Mouse (Mus musculus) olfactory bulb, adult 2 months (tissue): ENCODE results near the gene Pcbp1. TPM values are rescaled to one million over a fixed set of nuclear protein-coding genes. Genes with fewer than 3 reads are reported as not detected.

Source experiments
- H3K27ac ChIP-seq: fragments of 200-500 bp; 2 replicates; pipeline ENCODE4 v1.5.1; 2012; ENCODE audit warnings: low read depth, low read length; ENCODE audit not compliant: insufficient read depth
- H3K4me1 ChIP-seq: fragments of 200-500 bp; 2 replicates; pipeline ENCODE4 v1.6.1; 2012; ENCODE audit warnings: low read length; ENCODE audit not compliant: control insufficient read depth, insufficient read depth
- H3K4me3 ChIP-seq: fragments of 200-500 bp; 2 replicates; pipeline ENCODE4 v1.5.1; 2012; ENCODE audit warnings: mild to moderate bottlenecking, low read depth, low read length, moderate library complexity; ENCODE audit not compliant: insufficient read depth
- CTCF ChIP-seq: fragments of 200-500 bp; IDR thresholded peaks from 2 replicates; pipeline ENCODE4 v1.5.1; 2012; ENCODE audit warnings: low read depth, mild to moderate bottlenecking, low read length, moderate library complexity; ENCODE audit not compliant: insufficient read depth
- POLR2A ChIP-seq: fragments of 200-500 bp; IDR thresholded peaks from 2 replicates; pipeline ENCODE4 v1.6.1; 2012; ENCODE audit warnings: mild to moderate bottlenecking, low read depth, low read length, moderate library complexity; ENCODE audit not compliant: insufficient read depth
- WGBS: fragments of 180-500 bp; shearing (Covaris S2); methylation state at CpG from one replicate; pipeline ENCODE4 v1.1.7; 2018; 5-methylcytosine and 5-hydroxymethylcytosine counted together
- polyA plus RNA-seq: library from polyadenylated mRNA; stranded (reverse); fragments of >200 nt; gene quantifications from 2 replicates; pipeline ENCODE4 v1.2.4, GENCODE M21; 2012; ENCODE audit warnings: low replicate concordance; ENCODE audit not compliant: missing spikeins, insufficient read depth, insufficient read length

Gene Pcbp1
- polyA plus RNA-seq, 1 experiment = not detected

DNA sequence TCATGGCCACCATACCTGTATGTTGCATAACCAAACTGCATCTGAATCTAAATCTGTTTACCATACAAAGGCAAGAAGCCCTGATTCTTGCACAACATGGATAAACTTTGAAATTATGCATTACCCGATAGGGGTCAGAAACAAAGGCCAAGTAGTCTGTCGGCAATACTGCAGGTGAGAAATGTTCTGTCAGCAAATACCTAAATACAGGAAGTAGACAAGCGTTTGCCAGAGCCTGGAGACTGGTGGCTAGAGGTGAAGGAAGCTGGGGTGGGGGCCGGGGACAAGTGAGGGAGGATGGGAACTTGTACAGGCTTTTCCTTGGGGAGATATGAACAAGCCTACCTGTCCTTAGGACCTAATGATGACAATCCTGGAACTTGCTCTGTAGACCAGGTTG lies 15.1 kb downstream of the Pcbp1 start:
- WGBS = 94% methylated on average over 4 of the region's 4 CpGs
- H3K27ac ChIP-seq = no peak overlapping the region
- no peak for TF ChIP-seq CTCF
- TF ChIP-seq POLR2A = no peak
- no peaks in the 10 kb centered on the region for H3K4me1 ChIP-seq
- no peak overlapping the region for H3K4me3 ChIP-seq

DNA sequence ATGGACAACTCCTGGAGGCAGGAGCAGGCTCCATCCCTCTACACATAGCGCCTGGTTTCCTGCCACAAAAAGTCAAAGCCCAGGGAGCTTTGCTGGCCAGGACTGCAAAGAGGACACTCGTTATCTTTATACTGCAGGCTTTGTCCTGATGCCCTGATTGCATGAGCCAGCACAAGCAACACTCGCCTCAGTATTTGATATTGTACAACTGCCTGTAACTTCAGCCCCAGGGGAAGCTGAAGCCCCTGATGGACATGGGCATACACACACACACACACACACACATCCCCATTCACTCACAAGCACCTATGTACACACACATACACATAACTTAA lies 16.3 kb downstream of the Pcbp1 start:
- TF ChIP-seq POLR2A (no peak), CTCF (no peak)
- H3K4me3 ChIP-seq = no peak overlapping the region
- no peaks in the 10 kb centered on the region for H3K4me1 ChIP-seq
- 62% methylated on average over 3 of the region's 3 CpGs for WGBS
- H3K27ac ChIP-seq = no peak overlapping the region

DNA sequence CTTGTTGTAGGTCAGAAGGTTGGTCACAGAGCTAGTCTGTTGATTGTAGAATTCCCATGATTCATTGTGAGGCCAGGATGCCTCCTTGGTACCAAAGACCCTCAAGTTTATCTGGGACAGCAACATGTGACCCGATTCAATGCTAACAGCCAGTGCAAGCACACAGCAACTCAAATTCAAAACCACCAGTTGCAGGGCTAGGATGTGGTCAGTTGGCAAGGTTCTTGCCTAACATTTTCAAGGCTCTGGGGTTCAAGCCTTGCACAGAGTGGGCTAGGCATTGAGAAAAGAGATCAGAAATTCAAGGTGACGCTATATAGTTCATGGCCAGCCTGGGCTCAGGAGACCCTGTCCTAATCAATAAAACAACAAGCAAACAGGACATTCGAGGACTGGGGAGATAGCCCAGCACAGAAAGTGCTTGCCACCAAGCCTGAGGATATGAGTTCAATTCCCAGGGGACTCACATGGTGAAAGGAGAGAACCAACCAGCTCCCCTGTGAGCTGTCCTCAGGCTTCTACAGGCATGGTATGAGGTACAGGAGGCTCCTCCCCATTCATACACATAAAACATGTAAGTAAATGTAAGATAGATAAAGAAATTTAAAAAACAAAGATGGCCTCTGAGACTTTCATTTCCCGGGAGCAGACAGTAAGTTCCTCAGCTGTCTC lies 16.8 kb downstream of the Pcbp1 start:
- Histone ChIP-seq H3K4me1 (no peaks in the 10 kb centered on the region), H3K27ac (no peak overlapping the region), H3K4me3 (no peak overlapping the region)
- 89% methylated on average over 4 of the region's 4 CpGs for WGBS
- TF ChIP-seq CTCF (no peak), POLR2A (no peak)

DNA sequence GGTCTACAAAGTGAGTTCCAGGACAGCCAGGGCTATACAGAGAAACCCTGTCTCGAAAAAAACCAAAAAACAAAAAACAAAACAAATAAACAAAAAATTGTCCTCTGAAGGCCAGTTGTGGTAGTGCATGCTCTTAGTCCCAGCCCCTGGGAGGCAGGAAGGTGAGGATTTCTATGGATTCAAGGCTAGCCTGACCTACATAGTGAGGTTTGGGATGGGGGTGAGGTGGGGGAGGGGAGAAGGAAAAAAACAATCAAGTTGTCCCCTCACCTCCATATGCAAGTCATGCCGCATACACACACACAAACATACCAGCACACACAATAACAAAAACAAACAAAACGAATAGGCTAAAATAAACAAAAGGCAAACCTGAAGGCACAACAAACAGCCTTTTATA lies 17.4 kb downstream of the Pcbp1 start:
- no peak overlapping the region for H3K27ac ChIP-seq
- H3K4me3 ChIP-seq = no peak overlapping the region

DNA sequence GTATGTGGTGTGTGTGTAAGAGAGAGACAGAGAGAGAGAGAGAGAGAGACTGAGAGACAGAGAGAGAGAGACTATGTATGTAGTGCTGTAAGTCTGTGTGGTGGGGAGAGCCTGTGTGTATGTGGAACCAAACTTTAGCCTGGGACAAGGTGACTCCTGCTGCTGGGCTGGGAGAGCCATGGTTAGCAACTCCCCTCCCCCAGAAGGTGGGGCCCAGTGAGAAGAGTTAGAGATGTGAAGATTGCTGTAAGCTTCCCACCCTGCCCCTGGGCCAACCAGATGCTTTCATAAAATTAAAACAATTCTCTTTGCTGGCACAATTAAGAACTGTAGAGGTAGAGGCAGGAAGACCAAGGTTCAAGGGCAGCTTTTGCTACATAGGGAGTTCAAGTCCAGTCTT lies 19.0 kb downstream of the Pcbp1 start:
- Histone ChIP-seq H3K4me3 (no peak overlapping the region), H3K27ac (no peak overlapping the region), H3K4me1 (no peaks in the 10 kb centered on the region)
- TF ChIP-seq CTCF = no peak
- no peak for TF ChIP-seq POLR2A

More for the DNA sequence above, 17.4 kb downstream of the Pcbp1 start:
- WGBS = 90% methylated on average over 3 of the region's 3 CpGs
- no peaks in the 10 kb centered on the region for H3K4me1 ChIP-seq
- no peak for TF ChIP-seq CTCF

DNA sequence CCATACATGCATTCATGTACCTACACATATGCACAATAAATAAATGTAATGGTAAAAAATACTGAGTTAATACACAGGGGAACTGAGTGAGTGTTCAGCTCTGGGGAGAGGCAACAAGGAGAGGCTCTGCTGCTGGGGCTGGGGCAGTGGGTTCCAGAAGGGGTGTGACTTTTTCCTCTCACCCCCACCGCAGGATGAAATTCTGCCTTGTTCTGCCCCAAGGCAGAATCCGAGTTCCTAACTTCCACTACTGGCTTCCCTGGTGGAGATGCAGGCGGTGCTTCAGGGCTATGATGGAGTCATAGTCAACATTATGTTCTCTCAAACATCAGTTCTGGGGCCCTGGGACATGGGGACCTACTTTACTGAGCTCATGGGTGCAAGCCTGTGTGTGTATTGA lies 19.8 kb downstream of the Pcbp1 start:
- Histone ChIP-seq H3K4me3 (no peak overlapping the region), H3K4me1 (no peaks in the 10 kb centered on the region), H3K27ac (no peak overlapping the region)
- 86% methylated on average over 3 of the region's 3 CpGs for WGBS
- TF ChIP-seq POLR2A (no peak), CTCF (no peak)

DNA sequence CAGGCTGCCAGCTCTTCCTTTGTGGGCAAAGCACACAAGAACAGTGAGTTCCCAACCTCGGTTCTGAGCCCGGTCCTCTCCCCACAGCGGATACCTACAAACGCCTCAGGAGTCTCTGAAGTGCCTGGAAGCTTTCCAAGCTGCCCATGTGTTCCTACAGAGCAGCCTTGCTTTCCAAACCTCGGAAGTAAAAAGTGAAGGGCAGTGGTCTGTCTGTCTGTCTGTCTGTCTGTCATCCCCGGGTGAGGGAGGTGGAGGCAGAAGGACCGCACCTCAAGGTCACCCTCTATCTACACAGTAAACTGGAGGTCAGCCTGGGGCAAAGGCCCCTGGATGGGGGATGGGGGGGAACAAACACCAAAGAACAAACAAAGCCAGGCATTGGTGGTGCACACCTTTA lies 20.4 kb downstream of the Pcbp1 start:
- no peak overlapping the region for H3K4me3 ChIP-seq
- no peak for TF ChIP-seq POLR2A
- no peak overlapping the region for H3K27ac ChIP-seq
- 69% methylated on average over 7 of the region's 7 CpGs for WGBS
- H3K4me1 ChIP-seq = no peaks in the 10 kb centered on the region

DNA sequence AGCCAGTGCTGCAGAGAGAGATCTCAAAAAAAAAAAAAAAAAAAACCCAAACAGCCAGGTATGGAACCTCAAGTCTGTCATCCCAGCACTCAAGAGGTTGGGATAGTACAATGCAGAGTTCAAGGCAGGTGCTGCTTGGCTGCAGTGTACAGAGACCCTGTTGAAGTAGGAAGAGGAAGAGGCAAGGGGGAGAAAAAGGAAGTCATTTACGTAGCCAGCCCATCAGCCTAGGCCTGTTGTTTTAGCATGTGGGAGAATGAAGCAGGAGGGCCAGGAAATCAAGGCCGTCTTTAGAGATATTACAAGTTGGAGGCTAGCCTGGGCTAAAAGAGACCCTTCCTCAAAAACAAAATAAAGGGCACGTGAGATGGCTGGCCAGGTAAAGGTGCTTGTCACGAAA lies 22.6 kb downstream of the Pcbp1 start:
- Histone ChIP-seq H3K4me3 (no peak overlapping the region), H3K27ac (no peak overlapping the region), H3K4me1 (peaks cover 6% of the 10 kb centered on the region; the same call in 1 of the 2 replicates)
- TF ChIP-seq POLR2A = no peak
- TF ChIP-seq CTCF = no peak
- 97% methylated on average over 4 of the region's 4 CpGs for WGBS

DNA sequence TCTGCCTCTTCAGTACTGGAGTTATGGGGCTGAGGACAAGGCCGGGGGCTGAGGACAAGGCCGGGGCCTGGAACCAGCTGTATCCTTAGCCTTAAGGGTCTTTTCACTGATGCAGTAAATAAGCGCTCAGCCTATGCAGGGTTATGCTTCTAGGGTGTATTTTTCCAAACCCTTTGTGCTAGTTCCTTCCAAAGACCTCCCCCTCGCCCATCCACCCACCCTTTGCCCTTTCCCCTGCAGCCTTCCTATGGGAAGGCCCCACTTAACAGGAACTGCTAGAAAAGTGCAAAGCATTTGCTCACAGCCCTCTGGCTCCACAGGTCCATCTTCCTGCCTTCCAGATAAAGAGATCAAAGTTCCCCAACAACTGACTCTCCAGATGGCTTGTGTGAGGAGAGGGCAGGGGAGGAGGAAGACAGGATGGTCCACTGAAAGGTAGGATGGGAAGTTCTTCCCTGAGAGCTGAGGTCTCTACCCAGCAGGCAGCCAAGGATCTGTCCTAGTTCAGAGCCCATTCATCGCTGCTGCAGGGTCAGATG lies 26.5 kb downstream of the Pcbp1 start:
- TF ChIP-seq CTCF = no peak
- no peak for TF ChIP-seq POLR2A
- no peak overlapping the region for H3K27ac ChIP-seq
- H3K4me3 ChIP-seq = no peak overlapping the region
- 72% methylated on average over 5 of the region's 5 CpGs for WGBS
- peaks cover 6% of the 10 kb centered on the region; the same call in 1 of the 2 replicates for H3K4me1 ChIP-seq
